Mouse (Mus musculus): Measurements from ENCODE around the gene Phlda1.

DNA sequence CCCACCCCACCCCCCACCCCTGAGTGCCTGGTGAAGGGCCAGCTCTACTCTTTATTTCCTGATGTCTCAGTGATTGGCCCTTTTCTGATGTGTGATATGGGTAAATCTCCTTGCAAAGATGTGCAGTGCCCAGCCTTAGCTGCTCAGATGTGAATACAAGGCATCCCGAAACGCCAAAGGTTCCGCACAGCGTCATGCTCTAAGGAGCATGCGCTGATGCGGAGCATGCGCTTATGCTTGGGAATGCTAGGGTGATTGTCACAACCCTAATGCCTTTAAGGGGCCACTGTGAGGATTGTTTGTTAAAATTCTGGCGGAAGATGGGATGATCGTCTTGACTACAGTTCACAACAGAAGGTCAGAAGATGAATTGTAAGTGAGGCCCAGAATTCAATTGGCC, 34.6 kb downstream of the Phlda1 start:
- no peak for TF ChIP-seq CTCF (IDR thresholded peaks at IDR 0.05; ENCODE audit: control insufficient read depth, insufficient read depth, insufficient replicate concordance, low read depth, low read length)
- TF ChIP-seq POLR2A (IDR thresholded peaks at IDR 0.05; ENCODE audit: control insufficient read depth, low read depth, low read length), result no peak
